Mouse (Mus musculus): Measurements from ENCODE around the gene Vgll4. TPM values are rescaled to one million over a fixed set of nuclear protein-coding genes. Genes with fewer than 3 reads are reported as not detected.

Gene Vgll4
- polyA plus RNA-seq, 2 experiments, result 4.6 to 5.5 TPM

DNA sequence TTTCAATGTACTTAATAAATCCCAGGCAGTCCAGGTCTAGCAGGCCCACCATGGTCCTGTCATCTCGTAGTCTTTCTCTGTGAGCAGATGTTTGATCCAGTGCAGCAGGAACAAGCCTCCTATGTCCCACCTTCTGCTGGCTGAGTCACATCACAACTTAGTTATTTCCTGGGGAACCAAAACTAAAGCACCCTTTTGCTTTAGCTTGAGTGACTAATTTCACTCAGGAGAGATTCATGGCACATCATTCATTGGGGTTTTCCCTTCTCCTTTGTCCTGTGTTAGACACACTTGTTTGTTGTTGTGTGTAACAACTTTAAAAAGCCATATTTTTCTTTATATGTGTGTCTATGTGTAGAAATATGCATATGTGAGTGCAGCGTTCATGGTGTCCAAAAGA, 126.9 kb downstream of the Vgll4 start:
- ATAC-seq (ENCODE audit: insufficient read depth) (no peak), DNase-seq (ENCODE audit: low read depth in 3 of 3, low spot score in 3 of 3) (no peak)
- H3K4me2 ChIP-seq (ENCODE audit: low read depth), result no peak overlapping the region
- TF ChIP-seq CTCF (IDR thresholded peaks at IDR 0.05; ENCODE audit: low read depth) (peak; percentile 31; the same call in 1 of the 2 replicates), EP300 (IDR thresholded peaks at IDR 0.05; ENCODE audit: low read depth) (no peak)
- no peaks in the 10 kb centered on the region for H3K27me3 ChIP-seq (ENCODE audit: control insufficient read depth, insufficient read depth, low read length)
- no peak overlapping the region for H3K9ac ChIP-seq (replicated peaks)
- H3K9me3 ChIP-seq (ENCODE audit: control insufficient read depth, low read length), result no peaks in the 10 kb centered on the region
- 69% methylated on average over 2 of the region's 2 CpGs for WGBS (ENCODE audit: insufficient replicate concordance)
- H3K4me1 ChIP-seq (replicated peaks; ENCODE audit: control insufficient read depth in 2 of 2, insufficient read depth in 2 of 2, low read length in 1 of 2), result 0 out of 4 replicates have a peak, but pooled peaks cover 0 to 4% of the 10 kb centered on the region in 2 experiments
- H3K4me3 ChIP-seq (ENCODE audit: insufficient read depth in 1 of 2, low read depth in 2 of 2, low read length in 2 of 2), result no peak overlapping the region
- no peak overlapping the region for H3K27ac ChIP-seq
- no peaks in the 10 kb centered on the region for H3K36me3 ChIP-seq (replicated peaks; ENCODE audit: control insufficient read depth, insufficient read depth, low read depth)

DNA sequence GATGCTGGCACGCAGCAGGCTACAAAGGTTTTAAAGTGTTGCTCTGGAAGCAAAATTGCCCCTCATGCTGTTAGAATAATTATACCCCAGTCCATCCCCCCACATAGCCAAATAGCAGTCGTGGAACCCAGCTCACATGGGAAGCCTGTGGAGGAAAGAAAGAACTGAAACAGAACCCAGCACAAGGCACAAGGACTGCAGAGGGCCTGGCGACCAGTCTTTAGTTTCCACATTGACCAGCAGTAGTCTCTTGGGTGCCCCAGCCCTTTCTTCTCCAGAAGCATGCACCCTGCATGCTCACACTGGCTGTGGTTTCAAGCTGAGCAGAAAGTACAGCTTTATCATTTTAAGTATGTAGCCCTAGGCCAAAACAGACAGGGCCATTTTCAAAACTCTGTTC, 127.7 kb downstream of the Vgll4 start:
- Histone ChIP-seq H3K27ac (no peak overlapping the region), H3K4me1 (replicated peaks; ENCODE audit: control insufficient read depth in 2 of 2, insufficient read depth in 2 of 2, low read length in 1 of 2) (0 out of 4 replicates have a peak, but pooled peaks cover 0 to under 1% of the 10 kb centered on the region in 2 experiments), H3K9ac (replicated peaks) (no peak overlapping the region), H3K36me3 (replicated peaks; ENCODE audit: control insufficient read depth, insufficient read depth, low read depth) (no peaks in the 10 kb centered on the region), H3K4me2 (ENCODE audit: low read depth) (no peak overlapping the region), H3K27me3 (ENCODE audit: control insufficient read depth, insufficient read depth, low read length) (no peaks in the 10 kb centered on the region), H3K9me3 (ENCODE audit: control insufficient read depth, low read length) (no peaks in the 10 kb centered on the region), H3K4me3 (ENCODE audit: insufficient read depth in 1 of 2, low read depth in 2 of 2, low read length in 2 of 2) (no peak overlapping the region)
- TF ChIP-seq EP300 (IDR thresholded peaks at IDR 0.05; ENCODE audit: low read depth), result no peak
- no peak for TF ChIP-seq CTCF (IDR thresholded peaks at IDR 0.05; ENCODE audit: low read depth)
- DNase-seq (ENCODE audit: low read depth in 3 of 3, low spot score in 3 of 3) (no peak), ATAC-seq (ENCODE audit: insufficient read depth) (no peak)
- 53% methylated on average over 3 of the region's 3 CpGs for WGBS (ENCODE audit: insufficient replicate concordance)

DNA sequence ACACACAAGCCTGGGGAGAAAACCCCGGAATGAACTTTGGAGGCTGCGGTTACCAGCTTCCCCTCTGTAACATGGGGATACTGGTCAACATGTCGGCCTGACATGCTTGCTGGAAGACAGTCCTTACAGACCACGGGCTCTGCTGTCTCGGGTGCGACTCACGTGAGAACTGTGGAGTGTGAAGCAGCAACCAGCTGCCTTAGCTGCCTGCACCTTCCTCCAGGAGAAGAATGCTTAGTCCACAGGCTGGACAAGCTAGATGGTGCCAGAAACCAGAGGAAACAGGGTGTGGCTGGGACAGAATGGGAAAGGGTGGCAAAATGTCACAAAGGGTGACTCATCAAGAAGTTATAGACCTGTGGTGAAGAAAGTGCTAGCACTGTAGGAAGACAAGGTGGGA, 129.8 kb downstream of the Vgll4 start:
- no peak for ATAC-seq (ENCODE audit: insufficient read depth)
- TF ChIP-seq CTCF (IDR thresholded peaks at IDR 0.05; ENCODE audit: low read depth) (no peak), EP300 (IDR thresholded peaks at IDR 0.05; ENCODE audit: low read depth) (no peak)
- no peak overlapping the region for H3K27ac ChIP-seq

DNA sequence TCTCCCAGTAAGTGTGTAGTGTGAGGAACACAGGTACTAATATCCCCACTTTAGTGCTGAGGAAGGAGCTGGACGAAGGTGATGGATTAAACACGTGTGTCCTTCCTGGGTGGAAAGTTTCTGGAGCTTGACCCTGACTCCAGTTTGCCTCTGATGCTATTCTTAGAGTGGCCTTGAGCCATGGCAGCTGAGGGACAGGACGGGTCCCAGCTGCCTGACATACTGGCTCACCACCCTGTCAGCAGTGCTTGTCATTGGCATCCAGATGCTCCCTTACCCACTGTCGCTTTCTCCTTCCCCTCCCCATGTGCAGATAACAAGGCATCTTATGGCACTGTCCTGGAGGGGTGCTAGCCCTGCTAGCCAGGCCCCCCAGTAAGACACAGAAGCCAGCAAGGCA, 130.9 kb downstream of the Vgll4 start:
- H3K9ac ChIP-seq (replicated peaks), result no peak overlapping the region
- WGBS (ENCODE audit: insufficient replicate concordance), result 68% methylated on average over 4 of the region's 4 CpGs
- H3K9me3 ChIP-seq (ENCODE audit: control insufficient read depth, low read length), result no peaks in the 10 kb centered on the region
- no peaks in the 10 kb centered on the region for H3K36me3 ChIP-seq (replicated peaks; ENCODE audit: control insufficient read depth, insufficient read depth, low read depth)
- DNase-seq (ENCODE audit: low read depth in 3 of 3, low spot score in 3 of 3) (no peak), ATAC-seq (ENCODE audit: insufficient read depth) (no peak)
- H3K4me1 ChIP-seq (replicated peaks; ENCODE audit: control insufficient read depth in 2 of 2, insufficient read depth in 2 of 2, low read length in 1 of 2), result no peaks in the 10 kb centered on the region
- H3K4me2 ChIP-seq (ENCODE audit: low read depth), result no peak overlapping the region
- no peaks in the 10 kb centered on the region for H3K27me3 ChIP-seq (ENCODE audit: control insufficient read depth, insufficient read depth, low read length)
- H3K4me3 ChIP-seq (ENCODE audit: insufficient read depth in 1 of 2, low read depth in 2 of 2, low read length in 2 of 2), result no peak overlapping the region
- no peak overlapping the region for H3K27ac ChIP-seq
- TF ChIP-seq CTCF (IDR thresholded peaks at IDR 0.05; ENCODE audit: low read depth) (no peak), EP300 (IDR thresholded peaks at IDR 0.05; ENCODE audit: low read depth) (no peak)

More for the DNA sequence above, 129.8 kb downstream of the Vgll4 start:
- Histone ChIP-seq H3K4me2 (ENCODE audit: low read depth) (no peak overlapping the region), H3K4me1 (replicated peaks; ENCODE audit: control insufficient read depth in 2 of 2, insufficient read depth in 2 of 2, low read length in 1 of 2) (no peaks in the 10 kb centered on the region), H3K27me3 (ENCODE audit: control insufficient read depth, insufficient read depth, low read length) (no peaks in the 10 kb centered on the region), H3K9me3 (ENCODE audit: control insufficient read depth, low read length) (no peaks in the 10 kb centered on the region), H3K36me3 (replicated peaks; ENCODE audit: control insufficient read depth, insufficient read depth, low read depth) (no peaks in the 10 kb centered on the region), H3K9ac (replicated peaks) (no peak overlapping the region), H3K4me3 (ENCODE audit: insufficient read depth in 1 of 2, low read depth in 2 of 2, low read length in 2 of 2) (no peak overlapping the region)
- DNase-seq (ENCODE audit: low read depth in 3 of 3, low spot score in 3 of 3), result no peak
- WGBS (ENCODE audit: insufficient replicate concordance), result 41% methylated on average over 7 of the region's 7 CpGs

DNA sequence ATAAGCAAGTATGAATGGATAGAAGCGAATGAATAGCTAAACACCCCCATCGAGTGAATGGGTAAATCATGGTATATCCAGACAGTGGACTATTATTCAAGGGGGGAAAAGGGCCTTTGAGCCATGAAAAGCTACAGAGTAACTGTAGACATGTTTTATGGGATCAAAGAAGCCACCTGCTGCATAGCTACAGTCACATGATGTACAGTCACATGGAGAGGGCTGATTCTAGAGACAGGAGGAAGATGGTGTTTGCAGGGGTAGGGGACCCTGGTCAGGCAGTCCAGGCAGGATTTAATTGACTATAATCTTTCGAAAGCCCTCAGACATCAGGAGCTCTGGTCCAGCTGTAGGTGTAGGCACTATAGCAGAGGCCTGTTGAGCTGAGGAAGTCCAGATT, 133.4 kb downstream of the Vgll4 start:
- ATAC-seq (ENCODE audit: insufficient read depth) (no peak), DNase-seq (ENCODE audit: low read depth in 3 of 3, low spot score in 3 of 3) (no peak)
- Histone ChIP-seq H3K4me2 (ENCODE audit: low read depth) (no peak overlapping the region), H3K4me1 (replicated peaks; ENCODE audit: control insufficient read depth in 2 of 2, insufficient read depth in 2 of 2, low read length in 1 of 2) (0 out of 4 replicates have a peak, but pooled peaks cover 0 to 6% of the 10 kb centered on the region in 2 experiments), H3K27me3 (ENCODE audit: control insufficient read depth, insufficient read depth, low read length) (no peaks in the 10 kb centered on the region), H3K36me3 (replicated peaks; ENCODE audit: control insufficient read depth, insufficient read depth, low read depth) (no peaks in the 10 kb centered on the region), H3K4me3 (ENCODE audit: insufficient read depth in 1 of 2, low read depth in 2 of 2, low read length in 2 of 2) (no peak overlapping the region), H3K27ac (no peak overlapping the region), H3K9ac (replicated peaks) (no peak overlapping the region), H3K9me3 (ENCODE audit: control insufficient read depth, low read length) (no peaks in the 10 kb centered on the region)
- no peak for TF ChIP-seq CTCF (IDR thresholded peaks at IDR 0.05; ENCODE audit: low read depth)
- TF ChIP-seq EP300 (IDR thresholded peaks at IDR 0.05; ENCODE audit: low read depth), result no peak
- 62% methylated on average over 3 of the region's 3 CpGs for WGBS (ENCODE audit: insufficient replicate concordance)

Measured in liver, embryonic 14.5 days (tissue).